Mouse (Mus musculus) small intestine, adult 10 weeks (tissue): ENCODE measurements around the gene Defb5. TPM values are rescaled to one million over a fixed set of nuclear protein-coding genes. Genes with fewer than 3 reads are reported as not detected.

ENCODE experiments used
- polyA plus RNA-seq: library from polyadenylated mRNA; stranded (reverse); fragments of 350-450 nt; fragmentation: Illumina TruSeq; extraction: RNeasy Lipid Tissue Mini Kit (QIAGEN cat#74804); gene quantifications from one replicate; pipeline ENCODE4 v1.2.3, GENCODE M21; 2014; ENCODE audit warnings: low replicate concordance

The Defb5 gene
- polyA plus RNA-seq, result not detected

GRCm38 (mm10) chr8:19247280-19247679, at the start of gene Defb5:
TSS of gene Defb5 (plus strand) at chr8:19247580.

GRCm38 (mm10) chr8:19225161-19225560, 22.2 kb upstream of the Defb5 start, which contains the start of gene Defb6:
TSS of gene Defb6 (plus strand) at chr8:19225478.

GRCm38 (mm10) chr8:19239616-19240015, 7.8 kb upstream of the Defb5 start, which contains the start of gene Defb46:
TSS of gene Defb46 (plus strand) at chr8:19239916.

GRCm38 (mm10) chr8:19293060-19293459, 45.7 kb downstream of the Defb5 start, which contains the start of gene Defb3:
TSS of gene Defb3 (plus strand) at chr8:19293360.

Other genes starting within 250 kb of the Defb5 start
- gene Defb38, start 221.0 kb upstream of the Defb5 start, polyA plus RNA-seq, result not detected
- gene Defb39, start 182.8 kb upstream of the Defb5 start, polyA plus RNA-seq, result not detected
- not detected for gene Defb12, start 132.7 kb upstream of the Defb5 start, polyA plus RNA-seq
- gene Defb34, start 123.8 kb upstream of the Defb5 start, polyA plus RNA-seq, result not detected
- gene Gm45826, start 106.8 kb upstream of the Defb5 start, polyA plus RNA-seq, result not detected
- gene Defb14, start 53.2 kb upstream of the Defb5 start, polyA plus RNA-seq, result not detected
- gene Defb4, start 48.9 kb upstream of the Defb5 start, polyA plus RNA-seq, result not detected
- gene Defb6, start 22.1 kb upstream of the Defb5 start, polyA plus RNA-seq, result not detected
- not detected for gene Defb46, start 7.7 kb upstream of the Defb5 start, polyA plus RNA-seq
- not detected for gene Defb3, start 45.8 kb downstream of the Defb5 start, polyA plus RNA-seq
- gene Defb8, start 200.0 kb downstream of the Defb5 start, polyA plus RNA-seq, result not detected
- not detected for gene Defb7, start 247.5 kb downstream of the Defb5 start, polyA plus RNA-seq